In genomic region chr13:78310837-78311236, GRCm38 (mm10) we compare ENCODE assay signal across 26 mouse cellular contexts.
A peak's percentile ranks its signal among the peaks of the same experiment; 100 is the strongest.
DNase-seq lines count a peak whose midpoint lies in the region; ATAC-seq and TF ChIP-seq lines count a peak whose summit lies in the region.
"Had no signal": no experiment of that assay in that cellular context is flagged by ENCODE, and none has a peak within 500 bp of the region (broad histone marks: within the 10 kb centered on the region; RNA-seq: fewer than 3 reads in every experiment).

No protein-coding gene starts in this region.

- H3K4me2 ChIP-seq in kidney, postnatal 0 days (ENCODE audit: low read length), result no peak overlapping the region
- no peak overlapping the region for H3K4me2 ChIP-seq in lung, embryonic 16.5 days (ENCODE audit: low read depth, low read length)
- no peak overlapping the region for H3K4me2 ChIP-seq in stomach, postnatal 0 days (replicated peaks; ENCODE audit: low read depth)
- H3K4me2 ChIP-seq: embryonic facial prominence, embryonic 13.5 days; forebrain, embryonic 15.5 days; heart, embryonic 12.5 days; heart, embryonic 15.5 days; hindbrain, embryonic 13.5 days had no signal

- no peaks in the 10 kb centered on the region; the same call in 1 of the 2 replicates for H3K9me3 ChIP-seq in kidney, postnatal 0 days (replicated peaks; ENCODE audit: low read length)
- no peaks in the 10 kb centered on the region for H3K9me3 ChIP-seq in lung, embryonic 16.5 days (ENCODE audit: control insufficient read depth, low read length)
- H3K9me3 ChIP-seq in stomach, postnatal 0 days (ENCODE audit: control insufficient read depth, low read length), result no peaks in the 10 kb centered on the region
- H3K9me3 ChIP-seq: embryonic facial prominence, embryonic 13.5 days; forebrain, embryonic 15.5 days; heart, embryonic 15.5 days had no signal

- DNase-seq in embryo, embryonic 11 days, result peak; percentile 7
- DNase-seq in embryo, embryonic 10.5 days (ENCODE audit: low spot score), result no peak
- DNase-seq in kidney, postnatal 0 days (ENCODE audit: low spot score), result peak; percentile 21
- no peak for DNase-seq in kidney, adult 9 months
- DNase-seq in lung, adult 2 months, result no peak
- no peak for DNase-seq in stomach, postnatal 0 days (ENCODE audit: low spot score)
- no peak for DNase-seq in adrenal gland, postnatal 14 days
- DNase-seq: adrenal gland, postnatal 10 days; cerebellum, adult 11-12 months; cerebellum, adult 8-10 months; cerebellum, postnatal 10 days; cerebellum, postnatal 36 days; gastrocnemius, postnatal 25 days; heart, adult 18-20 months; heart, postnatal 10 days; heart, postnatal 36 days had no signal

- no peak for TF ChIP-seq POLR2A in lung, adult 2 months (IDR thresholded peaks at IDR 0.05; ENCODE audit: borderline replicate concordance, extremely low read depth, low read depth, low read length)

- no peak overlapping the region for H3K4me3 ChIP-seq in kidney, postnatal 0 days (replicated peaks; ENCODE audit: low read depth, low read length)
- no peak overlapping the region for H3K4me3 ChIP-seq in lung, embryonic 16.5 days (ENCODE audit: low read length)
- H3K4me3 ChIP-seq in lung, adult 2 months (replicated peaks; ENCODE audit: extremely low read depth, low read depth, low read length), result no peak overlapping the region
- no peak overlapping the region for H3K4me3 ChIP-seq in stomach, postnatal 0 days (ENCODE audit: low read depth, low read length)
- H3K4me3 ChIP-seq: embryonic facial prominence, embryonic 13.5 days; forebrain, embryonic 10.5 days; forebrain, embryonic 15.5 days; heart, embryonic 12.5 days; heart, embryonic 15.5 days; hindbrain, embryonic 10.5 days; hindbrain, embryonic 13.5 days had no signal

- no peak overlapping the region for H3K27ac ChIP-seq in kidney, postnatal 0 days
- no peak overlapping the region for H3K27ac ChIP-seq in lung, embryonic 16.5 days (ENCODE audit: low read length)
- H3K27ac ChIP-seq in stomach, postnatal 0 days (replicated peaks), result no peak overlapping the region
- H3K27ac ChIP-seq: embryonic facial prominence, embryonic 13.5 days; forebrain, embryonic 10.5 days; forebrain, embryonic 15.5 days; heart, embryonic 15.5 days; hindbrain, embryonic 10.5 days; hindbrain, embryonic 13.5 days had no signal

- no peak for TF ChIP-seq CTCF in kidney, postnatal 0 days (IDR thresholded peaks at IDR 0.05; ENCODE audit: low read depth)
- no peak for TF ChIP-seq CTCF in lung, adult 2 months (IDR thresholded peaks at IDR 0.05; ENCODE audit: insufficient read depth, low read length)
- TF ChIP-seq CTCF in stomach, postnatal 0 days (IDR thresholded peaks at IDR 0.05; ENCODE audit: low read depth), result no peak

- H3K36me3 ChIP-seq in kidney, postnatal 0 days (ENCODE audit: insufficient read depth, low read length), result no peaks in the 10 kb centered on the region
- H3K36me3 ChIP-seq in lung, embryonic 16.5 days (ENCODE audit: control insufficient read depth, insufficient read depth, low read length), result no peaks in the 10 kb centered on the region
- no peaks in the 10 kb centered on the region for H3K36me3 ChIP-seq in stomach, postnatal 0 days (ENCODE audit: control insufficient read depth, insufficient read depth, low read length)
- H3K36me3 ChIP-seq: embryonic facial prominence, embryonic 13.5 days; forebrain, embryonic 10.5 days; forebrain, embryonic 15.5 days; heart, embryonic 12.5 days; heart, embryonic 15.5 days; hindbrain, embryonic 10.5 days; hindbrain, embryonic 13.5 days had no signal

- 22% methylated on average over 3 of the region's 3 CpGs for WGBS in kidney, postnatal 0 days
- 5% methylated on average over 3 of the region's 3 CpGs for WGBS in lung, embryonic 16.5 days
- 13% methylated on average over 3 of the region's 3 CpGs for WGBS in lung, adult 2 months
- 5% methylated on average over 3 of the region's 3 CpGs for WGBS in stomach, postnatal 0 days

- no peaks in the 10 kb centered on the region for H3K4me1 ChIP-seq in kidney, postnatal 0 days (replicated peaks; ENCODE audit: insufficient read depth, low read length)
- H3K4me1 ChIP-seq in lung, embryonic 16.5 days (replicated peaks; ENCODE audit: control insufficient read depth, insufficient read depth, low read length), result no peaks in the 10 kb centered on the region
- H3K4me1 ChIP-seq in lung, adult 2 months (ENCODE audit: control insufficient read depth, insufficient read depth, low read length), result no peaks in the 10 kb centered on the region
- no peaks in the 10 kb centered on the region for H3K4me1 ChIP-seq in stomach, postnatal 0 days (replicated peaks; ENCODE audit: control insufficient read depth, insufficient read depth)
- H3K4me1 ChIP-seq: embryonic facial prominence, embryonic 13.5 days; forebrain, embryonic 10.5 days; forebrain, embryonic 15.5 days; heart, embryonic 12.5 days; heart, embryonic 15.5 days; hindbrain, embryonic 10.5 days; hindbrain, embryonic 13.5 days had no signal

- H3K9ac ChIP-seq in kidney, postnatal 0 days (ENCODE audit: low read depth, low read length), result no peak overlapping the region
- H3K9ac ChIP-seq in lung, embryonic 16.5 days (ENCODE audit: low read length), result no peak overlapping the region
- H3K9ac ChIP-seq in stomach, postnatal 0 days (ENCODE audit: low read length), result no peak overlapping the region
- H3K9ac ChIP-seq: embryonic facial prominence, embryonic 13.5 days; forebrain, embryonic 15.5 days; heart, embryonic 12.5 days; heart, embryonic 15.5 days; hindbrain, embryonic 13.5 days had no signal

- no peak for TF ChIP-seq EP300 in stomach, postnatal 0 days (optimal IDR thresholded peaks at IDR 0.05)

- no peaks in the 10 kb centered on the region for H3K27me3 ChIP-seq in kidney, postnatal 0 days (ENCODE audit: insufficient read depth, low read length)
- H3K27me3 ChIP-seq in lung, embryonic 16.5 days (ENCODE audit: control insufficient read depth, insufficient read depth, low read depth, low read length), result no peaks in the 10 kb centered on the region
- no peaks in the 10 kb centered on the region for H3K27me3 ChIP-seq in stomach, postnatal 0 days (ENCODE audit: control insufficient read depth, insufficient read depth, low read length)
- H3K27me3 ChIP-seq: embryonic facial prominence, embryonic 13.5 days; forebrain, embryonic 15.5 days; heart, embryonic 12.5 days; heart, embryonic 15.5 days; hindbrain, embryonic 13.5 days had no signal

- no peak for ATAC-seq in kidney, postnatal 0 days (replicated peaks; ENCODE audit: low FRiP score, low read depth)
- 0 out of 2 replicates have a peak, but pooled peaks have one; percentile 28 for ATAC-seq in lung, embryonic 16.5 days (ENCODE audit: low read depth)
- ATAC-seq in stomach, postnatal 0 days (ENCODE audit: low FRiP score, low TSS enrichment), result peak; percentile 64; the same call in 1 of the 2 replicates
- ATAC-seq: activated CD4-positive, CD25-positive, alpha-beta regulatory T cell, adult 4 months; forebrain, embryonic 15.5 days; hindbrain, embryonic 16.5 days had no signal

Comparison
In these comparisons a context has a peak if more than half of its experiments do, and no peak if none do; other contexts are left out.
1. DNase-seq: peak in embryo, embryonic 11 days (single experiment) and kidney, postnatal 0 days (single experiment); none in embryo, embryonic 10.5 days (single experiment), kidney, adult 9 months (single experiment), lung, adult 2 months (single experiment), stomach, postnatal 0 days (single experiment) and adrenal gland, postnatal 14 days (single experiment).